Mouse (Mus musculus) heart, postnatal 0 days (tissue): Measurements from ENCODE around the gene Gria3. TPM values are rescaled to one million over a fixed set of nuclear protein-coding genes. Genes with fewer than 3 reads are reported as not detected.
A peak's percentile ranks its signal among the peaks of the same experiment; 100 is the strongest.

Experiments
- ATAC-seq: fragments of 200-750 bp; cut with Nextera tagmentation; 2 replicates; pipeline ENCODE4 v1.8.0; 2017; ENCODE audit warnings: low read depth, moderate number of reproducible peaks, moderate library complexity; ENCODE audit not compliant: insufficient read depth
- DNase-seq: peaks from one replicate; pipeline ENCODE4 v3.0.0-alpha.2; 2016; ENCODE audit warnings: low spot score
- H3K27ac ChIP-seq: fragments of 300-500 bp; sonication (generic); 2 replicates; pipeline ENCODE4 v1.5.1; 2014; ENCODE audit warnings: low read depth, mild to moderate bottlenecking
- H3K27me3 ChIP-seq: fragments of 300-500 bp; sonication (generic); 2 replicates; pipeline ENCODE4 v1.6.1; 2014; ENCODE audit warnings: low read length, mixed read lengths; ENCODE audit not compliant: control insufficient read depth, insufficient read depth
- H3K36me3 ChIP-seq: fragments of 300-500 bp; sonication (generic); replicated peaks from 2 replicates; pipeline ENCODE4 v1.6.1; 2014; ENCODE audit warnings: low read length, mixed read lengths; ENCODE audit not compliant: control insufficient read depth, insufficient read depth
- H3K4me1 ChIP-seq: fragments of 300-500 bp; sonication (generic); 2 replicates; pipeline ENCODE4 v1.6.1; 2014; ENCODE audit warnings: antibody characterized with exemption; ENCODE audit not compliant: control insufficient read depth, insufficient read depth
- H3K4me2 ChIP-seq: fragments of 300-500 bp; sonication (generic); 2 replicates; pipeline ENCODE4 v1.6.1; 2014; ENCODE audit warnings: low read depth, mild to moderate bottlenecking, low read length, moderate library complexity
- H3K4me3 ChIP-seq: fragments of 300-500 bp; sonication (generic); 2 replicates; pipeline ENCODE4 v1.5.1; 2014; ENCODE audit warnings: low read depth, low read length
- H3K9ac ChIP-seq: fragments of 300-500 bp; sonication (generic); replicated peaks from 2 replicates; pipeline ENCODE4 v1.6.1; 2014; ENCODE audit warnings: low read depth, low read length, mixed read lengths
- H3K9me3 ChIP-seq: fragments of 300-500 bp; sonication (generic); replicated peaks from 2 replicates; pipeline ENCODE4 v1.6.1; 2016; ENCODE audit warnings: low read length; ENCODE audit not compliant: control insufficient read depth
- CTCF ChIP-seq: IDR thresholded peaks from 2 replicates; pipeline ENCODE4 v1.5.1; 2016; ENCODE audit warnings: antibody characterized with exemption, control low read depth, low read depth
- EP300 ChIP-seq: IDR thresholded peaks from 2 replicates; pipeline ENCODE4 v1.6.1; 2016; ENCODE audit warnings: antibody characterized with exemption, low read depth
- WGBS: fragments of 180-500 bp; shearing (Covaris S2); extraction: QIAGEN DNeasy Blood & Tissue Kit; methylation state at CpG from one replicate; pipeline ENCODE4 v1.1.7; 2014; 5-methylcytosine and 5-hydroxymethylcytosine counted together
- polyA plus RNA-seq: library from polyadenylated mRNA; unstranded; fragments of >200 nt; fragmentation: Nextera tagmentation; extraction: Ambion mirVana; gene quantifications from 2 replicates; pipeline ENCODE4 v1.2.1, GENCODE M21; 2015
- total RNA-seq: library from RNA; depleted of rRNA; stranded (reverse); fragments of >200 nt; gene quantifications from 2 replicates; pipeline ENCODE4 v1.2.3, GENCODE M21; 2014; ENCODE audit warnings: low replicate concordance

Gria3 gene
- total and polyA plus RNA-seq, 2 experiments from 2014 or later, result 2.1 to 3.4 TPM

DNA sequence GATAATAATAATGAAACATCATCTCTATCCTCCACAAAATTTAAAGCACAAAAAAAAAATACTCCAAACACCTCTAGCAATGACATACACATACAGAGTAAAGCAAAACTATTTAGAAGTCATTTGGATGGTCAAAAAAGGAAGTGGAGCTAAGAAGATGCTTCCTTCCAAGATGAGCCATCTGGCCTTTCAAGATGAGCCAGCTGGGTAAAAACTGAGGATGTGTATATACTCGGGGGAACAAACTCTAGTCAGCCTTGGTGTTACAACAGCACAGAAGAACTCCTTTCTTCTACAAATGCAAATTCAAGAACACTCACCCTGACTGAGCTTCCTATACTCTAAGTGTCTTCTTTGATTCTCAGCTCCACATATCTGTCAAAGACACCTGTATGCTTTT is 172.4 kb downstream of the Gria3 start:
- ATAC-seq (no peak), DNase-seq (no peak)
- Histone ChIP-seq H3K27me3 (no peaks in the 10 kb centered on the region), H3K4me2 (no peak overlapping the region), H3K4me1 (no peaks in the 10 kb centered on the region), H3K36me3 (no peaks in the 10 kb centered on the region), H3K27ac (no peak overlapping the region), H3K9me3 (no peaks in the 10 kb centered on the region), H3K4me3 (no peak overlapping the region), H3K9ac (no peak overlapping the region)
- TF ChIP-seq EP300 (no peak), CTCF (no peak)
- 65% methylated on average over 1 of the region's 1 CpGs for WGBS

DNA sequence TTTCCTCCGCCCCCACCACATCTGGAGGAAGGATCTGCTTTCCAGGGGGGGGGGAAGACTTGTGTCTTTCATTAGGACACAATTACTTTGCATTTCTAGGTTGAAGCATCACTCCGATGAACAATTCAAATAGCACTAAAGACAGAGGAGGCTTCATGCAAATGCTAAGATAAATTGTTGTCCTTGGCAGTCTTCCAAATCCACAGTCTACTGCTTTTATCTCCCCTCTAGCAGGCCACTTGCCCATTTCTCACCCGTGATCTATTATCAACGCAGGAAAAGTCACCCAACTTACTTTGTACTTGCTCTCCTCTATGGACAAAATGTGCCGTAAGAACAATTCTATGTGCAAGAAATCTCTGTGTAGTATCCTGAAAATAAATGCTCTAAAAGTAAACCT is 178.1 kb downstream of the Gria3 start:
- WGBS, result 40% methylated on average over 5 of the region's 5 CpGs
- DNase-seq (no peak), ATAC-seq (no peak)
- no peaks in the 10 kb centered on the region for H3K4me1 ChIP-seq
- no peaks in the 10 kb centered on the region for H3K9me3 ChIP-seq
- H3K36me3 ChIP-seq, result no peaks in the 10 kb centered on the region
- TF ChIP-seq CTCF, result no peak
- no peak for TF ChIP-seq EP300
- H3K4me2 ChIP-seq, result no peak overlapping the region
- no peaks in the 10 kb centered on the region for H3K27me3 ChIP-seq
- H3K9ac ChIP-seq, result no peak overlapping the region
- H3K4me3 ChIP-seq, result no peak overlapping the region
- H3K27ac ChIP-seq, result no peak overlapping the region

- ATAC-seq (no peak), DNase-seq (no peak)
- Histone ChIP-seq H3K36me3 (no peaks in the 10 kb centered on the region), H3K4me1 (no peaks in the 10 kb centered on the region), H3K9ac (no peak overlapping the region), H3K9me3 (no peaks in the 10 kb centered on the region), H3K4me2 (no peak overlapping the region), H3K4me3 (no peak overlapping the region), H3K27me3 (no peaks in the 10 kb centered on the region), H3K27ac (no peak overlapping the region)
- WGBS, result 91% methylated on average over 3 of the region's 3 CpGs
- TF ChIP-seq CTCF (no peak), EP300 (no peak)
These were observed 187.0 kb downstream of the Gria3 start for GRCm38 (mm10) chrX:41587692-41588091.

- DNase-seq (no peak), ATAC-seq (no peak)
- H3K27me3 ChIP-seq, result no peaks in the 10 kb centered on the region
- no peaks in the 10 kb centered on the region for H3K9me3 ChIP-seq
- WGBS, result 59% methylated on average over 1 of the region's 1 CpGs
- no peaks in the 10 kb centered on the region for H3K36me3 ChIP-seq
- H3K27ac ChIP-seq, result no peak overlapping the region
- H3K4me2 ChIP-seq, result no peak overlapping the region
- TF ChIP-seq EP300 (no peak), CTCF (no peak)
- no peaks in the 10 kb centered on the region for H3K4me1 ChIP-seq
- no peak overlapping the region for H3K4me3 ChIP-seq
- H3K9ac ChIP-seq, result no peak overlapping the region
These were observed 206.5 kb downstream of the Gria3 start for GRCm38 (mm10) chrX:41607181-41607580.

GRCm38 (mm10) chrX:41614920-41615319 is 214.3 kb downstream of the Gria3 start:
- H3K9me3 ChIP-seq, result no peaks in the 10 kb centered on the region
- no peak overlapping the region for H3K4me3 ChIP-seq
- no peaks in the 10 kb centered on the region for H3K27me3 ChIP-seq
- no peak overlapping the region for H3K27ac ChIP-seq
- ATAC-seq (no peak), DNase-seq (no peak)
- H3K4me2 ChIP-seq, result no peak overlapping the region
- no peaks in the 10 kb centered on the region for H3K36me3 ChIP-seq
- 27% methylated on average over 2 of the region's 2 CpGs for WGBS
- TF ChIP-seq CTCF, result peak; percentile 53
- TF ChIP-seq EP300, result no peak
- H3K4me1 ChIP-seq, result no peaks in the 10 kb centered on the region
- no peak overlapping the region for H3K9ac ChIP-seq

GRCm38 (mm10) chrX:41616928-41617327 is 216.3 kb downstream of the Gria3 start:
- Histone ChIP-seq H3K4me1 (no peaks in the 10 kb centered on the region), H3K9me3 (no peaks in the 10 kb centered on the region), H3K27ac (no peak overlapping the region), H3K4me3 (no peak overlapping the region), H3K4me2 (no peak overlapping the region), H3K27me3 (no peaks in the 10 kb centered on the region), H3K9ac (no peak overlapping the region), H3K36me3 (no peaks in the 10 kb centered on the region)
- TF ChIP-seq EP300, result no peak
- no peak for ATAC-seq
- 52% methylated on average over 1 of the region's 1 CpGs for WGBS
- DNase-seq, result no peak
